Mouse (Mus musculus) bone marrow macrophage, adult 2 months (primary cell): Measurements from ENCODE around the gene Mpnd.

Experiments used
- CTCF ChIP-seq: IDR thresholded peaks from 2 replicates; pipeline ENCODE4 v1.5.1; 2012; ENCODE audit warnings: low read depth, mild to moderate bottlenecking, low read length, moderate library complexity
- POLR2A ChIP-seq: IDR thresholded peaks from 2 replicates; pipeline ENCODE4 v1.6.1; 2012; ENCODE audit warnings: mild to moderate bottlenecking, low read depth, low read length, borderline replicate concordance

DNA sequence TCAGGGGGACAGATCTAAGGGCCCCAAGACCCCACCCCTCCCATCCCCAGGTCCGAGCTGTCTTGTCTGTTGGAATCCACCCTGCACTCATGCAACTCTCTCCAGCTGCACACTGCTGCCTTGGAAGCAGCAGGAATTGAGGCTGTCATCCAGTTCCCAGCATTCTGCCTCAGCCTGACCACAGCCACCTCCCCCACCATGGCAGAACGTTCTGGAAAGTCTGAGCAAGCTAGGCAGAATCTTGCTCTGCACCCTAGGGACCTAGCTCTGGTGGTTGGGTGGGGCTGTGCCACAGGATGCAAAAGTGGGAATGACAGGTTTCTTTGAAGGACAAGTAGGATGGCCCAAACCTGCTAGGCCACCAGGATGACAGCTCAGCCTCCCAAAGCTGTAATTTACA lies 19.0 kb downstream of the Mpnd start:
- no peak for TF ChIP-seq POLR2A
- no peak for TF ChIP-seq CTCF
